Mouse (Mus musculus): ENCODE measurements around the gene Akr1a1.

- no peak for TF ChIP-seq CTCF (IDR thresholded peaks at IDR 0.05; ENCODE audit: borderline replicate concordance, insufficient read depth, low read depth, low read length)
- TF ChIP-seq POLR2A (IDR thresholded peaks at IDR 0.05; ENCODE audit: borderline replicate concordance, insufficient read depth, low read length) = no peak
Measured at GRCm38 (mm10) chr4:116660829-116661228, 9.3 kb upstream of the Akr1a1 start.

Data from cerebellum, adult 2 months (tissue).